Mouse (Mus musculus) limb, embryonic 13.5 days (tissue): ENCODE measurements around the gene Phgr1. TPM values are rescaled to one million over a fixed set of nuclear protein-coding genes. Genes with fewer than 3 reads are reported as not detected.

ENCODE experiments used
- ATAC-seq: fragments of 200-750 bp; cut with Nextera tagmentation; 2 replicates; pipeline ENCODE4 v1.8.0; 2017; ENCODE audit warnings: low read depth, moderate number of reproducible peaks, moderate TSS enrichment; ENCODE audit not compliant: low FRiP score
- H3K27ac ChIP-seq: fragments of 300-500 bp; sonication (generic); 2 replicates; pipeline ENCODE4 v1.5.1; 2015; ENCODE audit warnings: inconsistent platforms, mild to moderate bottlenecking, moderate library complexity
- H3K27me3 ChIP-seq: fragments of 300-500 bp; sonication (generic); 2 replicates; pipeline ENCODE4 v1.6.1; 2015; ENCODE audit warnings: mild to moderate bottlenecking, inconsistent platforms
- H3K36me3 ChIP-seq: fragments of 300-500 bp; sonication (generic); 2 replicates; pipeline ENCODE4 v1.6.1; 2015; ENCODE audit warnings: inconsistent platforms, mild to moderate bottlenecking, moderate library complexity
- H3K4me1 ChIP-seq: fragments of 300-500 bp; sonication (generic); 2 replicates; pipeline ENCODE4 v1.6.1; 2015; ENCODE audit warnings: inconsistent platforms
- H3K4me2 ChIP-seq: fragments of 300-500 bp; sonication (generic); replicated peaks from 2 replicates; pipeline ENCODE4 v1.6.1; 2015; ENCODE audit warnings: inconsistent platforms, mild to moderate bottlenecking, moderate library complexity
- H3K4me3 ChIP-seq: fragments of 300-500 bp; sonication (generic); 2 replicates; pipeline ENCODE4 v1.5.1; 2015; ENCODE audit warnings: moderate library complexity, mild to moderate bottlenecking, inconsistent platforms
- H3K9ac ChIP-seq: fragments of 300-500 bp; sonication (generic); 2 replicates; pipeline ENCODE4 v1.6.1; 2015; ENCODE audit warnings: mild to moderate bottlenecking, inconsistent platforms
- H3K9me3 ChIP-seq: fragments of 300-500 bp; sonication (generic); 2 replicates; pipeline ENCODE4 v1.6.1; 2016; ENCODE audit warnings: inconsistent platforms
- WGBS: fragments of 180-500 bp; shearing (Covaris S2); methylation state at CpG from one replicate; pipeline ENCODE4 v1.1.7; 2015; 5-methylcytosine and 5-hydroxymethylcytosine counted together
- polyA plus RNA-seq: library from polyadenylated mRNA; unstranded; fragments of >200 nt; fragmentation: Nextera tagmentation; extraction: Ambion mirVana; gene quantifications from 2 replicates; pipeline ENCODE4 v1.2.1, GENCODE M21; 2015

Phgr1 gene
- polyA plus RNA-seq, 1 experiment from 2014 or later: not detected

DNA sequence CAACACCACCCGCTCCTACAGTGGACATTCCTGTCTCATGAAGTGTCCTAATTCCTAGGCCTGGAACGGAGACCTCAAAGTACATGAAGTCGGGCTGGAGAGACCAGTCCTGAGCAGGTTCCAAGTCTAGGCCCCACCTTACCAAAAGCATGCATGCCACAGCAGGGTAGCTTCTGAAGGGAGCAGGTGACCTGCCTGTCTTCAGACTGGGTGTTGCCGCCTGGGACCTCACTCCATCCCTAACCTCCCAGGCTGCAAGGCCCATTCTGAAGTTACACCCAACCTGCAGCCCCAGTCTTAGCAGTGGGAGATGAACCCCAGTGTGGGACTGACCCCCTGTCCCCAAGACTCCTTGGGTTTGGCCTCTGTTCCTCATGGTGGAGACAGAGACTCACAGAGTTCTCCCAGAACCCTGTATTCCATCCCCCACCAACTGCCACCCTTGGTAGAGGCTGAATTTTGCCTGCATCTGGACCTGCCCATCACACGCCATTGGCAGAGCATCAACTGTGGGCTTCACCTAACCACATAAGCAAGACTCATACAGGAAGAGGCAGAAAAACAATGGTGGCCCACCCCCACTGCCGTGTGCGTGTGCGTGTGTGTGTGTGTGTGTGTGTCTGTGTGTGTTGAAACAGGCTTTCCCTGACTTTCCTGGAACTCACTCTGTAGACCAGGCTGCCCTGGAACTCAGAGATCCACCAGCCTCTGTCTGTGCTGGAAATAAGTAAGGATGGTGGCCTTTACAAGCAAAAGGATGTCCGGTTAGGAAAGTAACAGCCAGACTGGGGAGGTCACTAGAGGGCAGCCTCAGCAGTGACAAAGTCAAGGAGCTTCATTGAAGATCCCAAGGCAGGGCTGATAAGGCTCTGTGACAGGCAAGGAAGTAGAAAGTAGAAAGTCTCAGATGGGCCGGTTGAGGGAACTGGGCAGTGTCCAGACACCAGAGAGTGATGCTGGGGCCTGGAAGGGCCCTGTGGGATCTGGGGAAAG lies 6.2 kb upstream of the Phgr1 start:
- Histone ChIP-seq H3K4me3 (no peak overlapping the region), H3K27me3 (peaks cover 14% of the 10 kb centered on the region), H3K27ac (no peak overlapping the region), H3K4me2 (no peak overlapping the region), H3K4me1 (peaks cover 22% of the 10 kb centered on the region), H3K36me3 (no peaks in the 10 kb centered on the region), H3K9me3 (0 out of 2 replicates have a peak, but pooled peaks cover 3% of the 10 kb centered on the region), H3K9ac (no peak overlapping the region)
- no peak for ATAC-seq
- 71% methylated on average over 10 of the region's 10 CpGs for WGBS

GRCm38 (mm10) chr2:118774536-118774935 lies 2.0 kb downstream of the Phgr1 start:
- WGBS: 90% methylated on average over 2 of the region's 2 CpGs
- no peak overlapping the region for H3K9ac ChIP-seq
- no peak overlapping the region for H3K27ac ChIP-seq
- peaks cover 4% of the 10 kb centered on the region; the same call in 1 of the 2 replicates for H3K4me1 ChIP-seq
- no peaks in the 10 kb centered on the region for H3K36me3 ChIP-seq
- 0 out of 2 replicates have a peak, but pooled peaks cover 3% of the 10 kb centered on the region for H3K9me3 ChIP-seq
- H3K4me3 ChIP-seq: no peak overlapping the region
- peaks cover 5% of the 10 kb centered on the region; the same call in 1 of the 2 replicates for H3K27me3 ChIP-seq
- H3K4me2 ChIP-seq: no peak overlapping the region
- ATAC-seq: no peak

- Histone ChIP-seq H3K4me3 (no peak overlapping the region), H3K4me1 (peaks cover 10% of the 10 kb centered on the region), H3K36me3 (no peaks in the 10 kb centered on the region), H3K27me3 (peaks cover 10% of the 10 kb centered on the region), H3K4me2 (no peak overlapping the region), H3K9ac (no peak overlapping the region), H3K27ac (no peak overlapping the region), H3K9me3 (no peaks in the 10 kb centered on the region)
- ATAC-seq: no peak
- WGBS: 56% methylated on average over 1 of the region's 1 CpGs
Measured at GRCm38 (mm10) chr2:118775396-118775795, 2.8 kb downstream of the Phgr1 start.

DNA sequence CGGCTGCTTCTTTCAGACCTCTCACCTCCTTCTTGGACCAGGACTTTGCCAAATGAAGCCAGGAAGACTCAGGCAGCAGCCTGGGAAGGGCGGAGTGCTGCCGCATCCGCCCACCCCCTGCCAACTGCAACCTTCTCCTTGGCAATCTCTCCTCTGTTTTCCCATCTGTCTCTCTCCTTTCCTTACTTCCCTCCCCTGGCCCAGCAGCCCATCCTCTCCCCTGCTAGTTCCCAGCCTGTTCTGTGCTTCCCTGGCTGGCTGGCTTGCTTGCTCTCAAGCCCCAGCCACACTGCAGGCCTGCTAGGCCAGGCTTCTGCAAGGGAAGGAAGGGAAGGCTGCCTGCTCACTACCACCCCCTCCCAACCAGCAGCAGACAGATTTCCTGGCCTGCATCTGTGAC lies 3.3 kb downstream of the Phgr1 start:
- Histone ChIP-seq H3K4me2 (no peak overlapping the region), H3K9ac (no peak overlapping the region), H3K4me1 (peaks cover 10% of the 10 kb centered on the region), H3K4me3 (no peak overlapping the region), H3K36me3 (no peaks in the 10 kb centered on the region), H3K27me3 (peaks cover 14% of the 10 kb centered on the region), H3K27ac (no peak overlapping the region), H3K9me3 (no peaks in the 10 kb centered on the region)
- 51% methylated on average over 4 of the region's 4 CpGs for WGBS
- ATAC-seq: no peak

DNA sequence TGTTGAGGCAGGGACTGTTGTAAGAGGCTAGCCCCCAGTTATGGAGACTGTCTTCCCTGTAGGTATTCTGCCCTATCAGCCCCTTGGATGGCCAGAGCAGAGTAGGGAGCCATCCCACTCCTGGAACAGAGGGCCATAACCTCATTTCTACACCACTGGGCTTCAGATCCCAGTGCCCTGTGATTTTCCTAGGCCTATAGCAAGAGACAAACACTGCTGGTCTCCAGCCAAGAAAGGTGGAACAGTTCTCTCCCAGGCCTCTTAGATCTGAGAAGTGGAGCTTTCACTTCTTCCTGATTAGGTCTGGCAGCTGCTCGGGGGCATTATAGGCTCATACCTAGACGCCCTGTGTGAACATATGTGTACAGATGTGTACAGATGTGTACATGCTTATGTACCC lies 3.7 kb downstream of the Phgr1 start:
- Histone ChIP-seq H3K9me3 (no peaks in the 10 kb centered on the region), H3K4me3 (no peak overlapping the region), H3K27ac (no peak overlapping the region), H3K4me1 (peaks cover 10% of the 10 kb centered on the region), H3K4me2 (no peak overlapping the region), H3K9ac (no peak overlapping the region), H3K36me3 (no peaks in the 10 kb centered on the region), H3K27me3 (peaks cover 17% of the 10 kb centered on the region)
- ATAC-seq: no peak
- WGBS: 58% methylated on average over 2 of the region's 2 CpGs

DNA sequence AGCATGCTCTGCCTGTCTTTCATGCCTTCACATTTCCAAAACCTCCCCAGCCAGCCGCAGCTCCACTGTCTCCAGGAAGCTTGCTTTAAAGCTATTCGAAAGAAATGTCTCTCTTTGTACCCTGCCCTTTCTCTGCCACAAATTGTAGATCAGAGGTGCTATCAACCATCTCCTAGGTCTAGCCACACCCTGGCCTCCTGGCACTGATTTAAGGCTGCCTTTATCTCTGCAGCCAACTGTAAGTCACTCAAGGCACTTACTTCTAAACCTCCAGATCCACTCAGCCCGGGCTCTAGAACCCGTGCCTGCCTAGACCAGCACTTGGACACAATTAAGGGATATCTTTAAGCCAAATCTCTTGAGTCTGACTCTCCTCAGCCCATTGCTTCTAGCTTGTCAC lies 5.8 kb downstream of the Phgr1 start:
- Histone ChIP-seq H3K9ac (no peak overlapping the region), H3K4me2 (no peak overlapping the region), H3K27me3 (peaks cover 17% of the 10 kb centered on the region), H3K36me3 (no peaks in the 10 kb centered on the region), H3K4me1 (peaks cover 10% of the 10 kb centered on the region), H3K9me3 (no peaks in the 10 kb centered on the region), H3K27ac (no peak overlapping the region), H3K4me3 (no peak overlapping the region)
- WGBS: 73% methylated on average over 4 of the region's 4 CpGs
- ATAC-seq: no peak

DNA sequence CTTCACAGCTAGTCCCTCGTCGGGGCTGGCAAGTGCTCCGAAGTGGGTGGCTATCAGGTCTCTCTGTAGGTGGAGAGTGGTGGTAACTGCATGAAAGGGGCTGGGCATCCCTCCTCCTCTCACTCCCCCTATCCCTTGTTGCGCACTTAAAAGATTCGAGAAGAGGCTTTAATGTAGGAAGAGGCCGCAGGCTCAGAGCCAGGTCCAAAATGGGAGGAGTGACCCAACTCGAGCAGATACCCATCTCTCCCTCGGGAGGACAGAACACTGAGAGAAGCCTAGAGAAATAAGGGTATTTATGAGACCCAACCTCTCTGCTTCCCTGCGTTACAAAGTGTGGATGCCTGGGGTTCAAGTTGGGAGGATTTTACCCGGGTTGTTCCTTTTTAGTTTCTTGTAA lies 6.5 kb downstream of the Phgr1 start:
- H3K9ac ChIP-seq: no peak overlapping the region; the same call in 1 of the 2 replicates
- H3K4me3 ChIP-seq: peak overlapping the region; percentile 43
- peaks cover 10% of the 10 kb centered on the region for H3K4me1 ChIP-seq
- no peak overlapping the region for H3K27ac ChIP-seq
- ATAC-seq: peak; percentile 6; the same call in 1 of the 2 replicates
- peaks cover 17% of the 10 kb centered on the region for H3K27me3 ChIP-seq
- H3K9me3 ChIP-seq: no peaks in the 10 kb centered on the region
- WGBS: 7% methylated on average over 10 of the region's 10 CpGs
- H3K4me2 ChIP-seq: peak overlapping the region; percentile 73
- no peaks in the 10 kb centered on the region for H3K36me3 ChIP-seq

DNA sequence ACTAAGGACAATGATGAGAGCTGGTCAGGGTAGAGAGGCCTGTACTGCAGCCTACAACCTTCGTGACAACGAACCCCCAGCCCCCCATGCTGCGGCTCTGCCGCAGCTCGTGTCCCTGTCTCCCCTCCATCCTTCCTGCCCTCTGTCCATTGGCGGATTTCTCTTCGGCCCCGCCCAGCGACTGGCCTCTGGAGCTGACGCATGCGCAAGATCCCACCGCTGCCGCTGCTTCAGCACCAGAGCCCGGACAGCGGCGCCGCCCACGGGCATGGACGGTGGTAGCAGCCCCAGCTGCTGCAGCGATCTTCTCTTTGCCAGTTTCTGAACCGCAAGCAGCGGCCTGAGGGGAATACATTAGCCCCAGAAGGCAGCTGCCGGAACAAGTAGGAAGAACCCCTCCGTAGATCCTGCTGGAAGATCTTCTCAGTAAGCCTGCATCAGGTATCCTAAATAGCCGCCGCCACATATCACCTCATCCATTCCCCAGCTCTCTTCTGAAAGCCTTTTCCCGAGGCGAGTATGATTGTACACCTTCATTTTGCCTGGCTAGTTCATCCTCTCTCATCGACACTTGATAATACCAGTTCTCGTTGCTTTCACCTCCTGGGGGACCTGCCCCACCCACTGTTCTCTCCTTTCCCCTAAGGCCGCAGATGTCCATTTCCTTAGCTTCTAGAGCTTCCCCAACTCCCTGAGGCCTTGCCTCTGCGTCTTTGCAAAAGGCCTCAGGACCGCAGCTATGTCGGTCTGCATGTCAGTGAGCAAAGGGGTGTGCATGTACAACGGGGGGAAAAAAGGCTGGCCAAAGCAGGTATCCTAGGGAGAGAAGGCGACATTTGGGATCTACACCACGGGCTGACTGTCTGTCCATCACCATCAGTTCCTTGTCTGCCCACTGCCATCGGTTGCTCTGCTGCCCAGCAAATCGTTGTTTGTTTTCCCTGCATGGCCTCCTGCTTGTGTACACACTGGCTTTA lies 7.2 kb downstream of the Phgr1 start, which contains the start of gene Disp2:
Gene Disp2, plus strand, starts transcription at position 216 of the 977 bp plus-strand sequence.
- Histone ChIP-seq H3K9me3 (no peaks in the 10 kb centered on the region), H3K36me3 (no peaks in the 10 kb centered on the region), H3K9ac (no peak within 1 kb of the TSS; the same call in 1 of the 2 replicates), H3K4me3 (peak within 1 kb of the TSS; percentile 43), H3K4me2 (peak within 1 kb of the TSS; percentile 73), H3K4me1 (peaks cover 10% of the 10 kb centered on the region), H3K27ac (no peak within 1 kb of the TSS), H3K27me3 (peaks cover 17% of the 10 kb centered on the region)
- peak; percentile 90 for ATAC-seq
- 12% methylated on average over 39 of the region's 39 CpGs for WGBS

DNA sequence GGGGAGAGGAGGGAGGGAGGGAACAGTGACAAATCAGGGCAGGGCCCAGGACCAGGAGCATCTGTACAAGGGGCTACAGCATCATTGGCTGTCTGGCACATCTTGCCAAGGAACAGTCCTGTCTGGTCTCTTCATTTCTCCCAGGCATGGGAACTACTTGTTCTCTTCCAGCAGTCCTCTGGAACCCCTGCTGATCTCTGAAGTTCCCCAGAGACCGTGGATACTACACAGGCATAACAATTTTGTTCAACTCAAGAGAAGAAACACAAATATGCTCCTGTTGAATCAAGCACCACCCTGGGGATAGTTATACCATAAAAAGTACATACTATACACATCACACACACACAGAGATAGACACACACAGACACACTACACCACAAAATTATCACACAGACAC lies 8.5 kb downstream of the Phgr1 start:
- WGBS: 52% methylated on average over 1 of the region's 1 CpGs

GRCm38 (mm10) chr2:118782303-118782702 lies 9.7 kb downstream of the Phgr1 start:
- Histone ChIP-seq H3K9me3 (no peaks in the 10 kb centered on the region), H3K4me2 (no peak overlapping the region), H3K9ac (no peak overlapping the region), H3K36me3 (no peaks in the 10 kb centered on the region), H3K4me1 (peaks cover 10% of the 10 kb centered on the region), H3K27me3 (peaks cover 19% of the 10 kb centered on the region; the same call in 1 of the 2 replicates), H3K4me3 (no peak overlapping the region), H3K27ac (no peak overlapping the region)
- 57% methylated on average over 4 of the region's 4 CpGs for WGBS
- no peak for ATAC-seq

More for the DNA sequence above, 8.5 kb downstream of the Phgr1 start:
- no peaks in the 10 kb centered on the region for H3K36me3 ChIP-seq
- H3K9me3 ChIP-seq: no peaks in the 10 kb centered on the region
- no peak overlapping the region for H3K27ac ChIP-seq
- no peak overlapping the region for H3K4me2 ChIP-seq
- peaks cover 17% of the 10 kb centered on the region for H3K27me3 ChIP-seq
- H3K4me1 ChIP-seq: peaks cover 10% of the 10 kb centered on the region
- H3K4me3 ChIP-seq: no peak overlapping the region
- H3K9ac ChIP-seq: no peak overlapping the region
- ATAC-seq: no peak

DNA sequence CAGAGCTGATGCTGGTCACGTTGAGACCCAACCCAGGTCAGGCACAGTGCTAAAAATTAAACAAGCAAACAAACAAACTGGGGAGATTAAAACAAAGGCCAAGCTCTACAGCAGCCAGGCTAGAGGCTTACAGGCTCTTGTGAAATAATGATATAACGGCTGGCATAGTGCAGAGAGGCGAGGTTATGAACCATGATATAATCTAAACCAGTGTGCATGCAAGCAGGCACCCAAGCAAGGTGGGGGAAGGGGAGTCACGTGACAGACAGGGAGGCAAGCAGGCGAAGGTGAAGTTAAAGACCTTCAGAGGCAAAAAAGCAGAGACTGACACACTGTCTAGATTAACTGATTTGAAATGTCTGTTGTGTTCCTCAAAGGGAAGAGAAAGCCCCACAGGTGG lies 10.5 kb downstream of the Phgr1 start:
- Histone ChIP-seq H3K36me3 (no peaks in the 10 kb centered on the region), H3K9me3 (no peaks in the 10 kb centered on the region), H3K9ac (no peak overlapping the region), H3K4me1 (peaks cover 10% of the 10 kb centered on the region), H3K27ac (no peak overlapping the region), H3K4me2 (no peak overlapping the region), H3K27me3 (peaks cover 21% of the 10 kb centered on the region; the same call in 1 of the 2 replicates), H3K4me3 (no peak overlapping the region)
- WGBS: 50% methylated on average over 5 of the region's 5 CpGs
- no peak for ATAC-seq
